Mouse (Mus musculus): ENCODE measurements around the gene Tnpo1.

Tnpo1 gene

DNA sequence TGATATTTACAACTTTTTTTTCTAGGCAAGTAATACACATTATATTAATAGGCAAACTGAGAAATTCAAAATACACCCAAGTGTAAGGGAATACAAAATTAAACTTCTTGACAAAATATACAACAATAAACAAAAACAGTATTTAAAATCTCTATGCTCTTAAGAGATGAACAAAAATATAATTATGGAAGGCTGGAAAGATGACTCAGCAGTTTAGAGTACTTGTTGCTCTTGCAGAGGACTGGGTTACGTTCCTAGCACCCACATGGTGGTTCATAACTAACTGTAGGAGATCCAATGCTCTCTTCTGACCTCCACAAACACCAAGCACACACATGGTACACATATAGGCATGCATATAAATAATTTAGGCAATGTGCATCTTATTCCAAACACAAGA, 133.3 kb downstream of the Tnpo1 start:
- no peak for TF ChIP-seq GATA4 (IDR thresholded peaks at IDR 0.05; ENCODE audit: insufficient replicate concordance, low read length)

DNA sequence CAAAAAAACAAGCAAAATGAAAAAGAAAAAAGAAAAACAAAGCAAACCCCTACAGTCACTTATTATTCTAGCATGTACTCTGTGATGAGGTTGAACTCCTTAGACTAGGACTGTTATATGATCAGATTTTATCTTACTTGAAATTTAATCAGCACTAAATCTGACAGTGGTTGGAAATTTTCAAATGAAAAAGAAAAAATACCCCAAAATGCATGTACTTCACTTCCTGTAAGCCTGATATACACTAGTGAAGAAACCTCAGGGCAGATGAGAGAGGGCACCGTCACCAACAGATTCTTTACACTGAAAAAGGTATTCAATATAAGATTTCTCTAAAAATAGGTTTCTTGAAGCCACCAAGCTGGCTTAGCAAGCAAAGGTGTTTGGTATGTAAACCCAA, 134.5 kb downstream of the Tnpo1 start:
- no peak for TF ChIP-seq GATA4 (IDR thresholded peaks at IDR 0.05; ENCODE audit: insufficient replicate concordance, low read length)

Data from liver, adult (tissue).